Mouse (Mus musculus) left cerebral cortex, postnatal 25 days (tissue): ENCODE results near the gene Cox4i1. TPM values are rescaled to one million over a fixed set of nuclear protein-coding genes. Genes with fewer than 3 reads are reported as not detected.

ENCODE experiments used
- DNase-seq, 2 experiments: peaks; one replicate each; pipeline ENCODE4 v3.0.0; 2022; ENCODE audit warnings: low spot score in 2 of 2, mixed read lengths in 1 of 2
- intact Hi-C: fragments of 180-260 bp; cut with DNase I; formaldehyde crosslinking; loops from one replicate; pipeline ENCODE4 v1.15.1; 2025
- total RNA-seq, 2 experiments: library from RNA; stranded (reverse); gene quantifications; 2 replicates each; pipeline ENCODE4 v1.2.3; 2021

Cox4i1 gene
- total RNA-seq, 2 experiments from 2014 or later: 1,169 to 1,197 TPM

- DNase-seq: no peak
These were observed 18.6 kb downstream of the Cox4i1 start for GRCm38 (mm10) chr8:120686576-120686975.

GRCm38 (mm10) chr8:120687786-120688185, 19.8 kb downstream of the Cox4i1 start:
- intact Hi-C loops: no loop called here
- DNase-seq: no peak

More at GRCm38 (mm10) chr8:120686576-120686975, 18.6 kb downstream of the Cox4i1 start:
- intact Hi-C loops: no loop called here

GRCm38 (mm10) chr8:120688511-120688910, 20.5 kb downstream of the Cox4i1 start:
- DNase-seq: no peak
- intact Hi-C loops: no loop called here

GRCm38 (mm10) chr8:120692934-120693333, 24.9 kb downstream of the Cox4i1 start:
- intact Hi-C loops: no loop called here
- DNase-seq: no peak

- intact Hi-C loops: no loop called here
- no peak for DNase-seq
These were observed 26.0 kb downstream of the Cox4i1 start for GRCm38 (mm10) chr8:120693861-120694493.

- intact Hi-C loops: no loop called here
- DNase-seq: no peak
These were observed 28.6 kb downstream of the Cox4i1 start for GRCm38 (mm10) chr8:120696401-120697153.

GRCm38 (mm10) chr8:120697154-120697978, 29.3 kb downstream of the Cox4i1 start:
- intact Hi-C loops: no loop called here
- no peak for DNase-seq

GRCm38 (mm10) chr8:120697979-120698272, 29.9 kb downstream of the Cox4i1 start:
- intact Hi-C loops: no loop called here
- no peak for DNase-seq

- DNase-seq: no peak
- intact Hi-C loops: no loop called here
These were observed 30.4 kb downstream of the Cox4i1 start for GRCm38 (mm10) chr8:120698426-120698825.

GRCm38 (mm10) chr8:120699079-120699478, 31.1 kb downstream of the Cox4i1 start:
- DNase-seq: no peak
- intact Hi-C loops: no loop called here

GRCm38 (mm10) chr8:120699565-120699964, 31.5 kb downstream of the Cox4i1 start:
- intact Hi-C loops: no loop called here

GRCm38 (mm10) chr8:120700053-120700452, 32.0 kb downstream of the Cox4i1 start:
- no peak for DNase-seq
- intact Hi-C loops: no loop called here

More at GRCm38 (mm10) chr8:120699565-120699964, 31.5 kb downstream of the Cox4i1 start:
- no peak for DNase-seq

- intact Hi-C loops: no loop called here
- peak in 1 of 2 experiments; percentile 46 for DNase-seq
These were observed 33.9 kb downstream of the Cox4i1 start for GRCm38 (mm10) chr8:120701758-120702465.

GRCm38 (mm10) chr8:120704203-120704602, 36.2 kb downstream of the Cox4i1 start:
- no peak for DNase-seq
- intact Hi-C loops: no loop called here

GRCm38 (mm10) chr8:120705163-120705562, 37.1 kb downstream of the Cox4i1 start:
- intact Hi-C loops: no loop called here
- DNase-seq: no peak

- no peak for DNase-seq
- intact Hi-C loops: no loop called here
These were observed 38.2 kb downstream of the Cox4i1 start for GRCm38 (mm10) chr8:120706193-120706592.

- intact Hi-C loops: no loop called here
- DNase-seq: no peak
These were observed 41.2 kb downstream of the Cox4i1 start for GRCm38 (mm10) chr8:120709176-120709575.

GRCm38 (mm10) chr8:120715200-120715599, 47.2 kb downstream of the Cox4i1 start:
- DNase-seq: no peak
- intact Hi-C loops: no loop called here

GRCm38 (mm10) chr8:120715996-120716680, 48.1 kb downstream of the Cox4i1 start:
- DNase-seq: no peak
- intact Hi-C loops: no loop called here
